Mouse (Mus musculus): ENCODE results near the gene Srsf2. TPM values are rescaled to one million over a fixed set of nuclear protein-coding genes. Genes with fewer than 3 reads are reported as not detected.

The Srsf2 gene
- polyA plus RNA-seq, 1 experiment from 2014 or later, result 853 TPM

GRCm38 (mm10) chr11:116810983-116811901 is 41.7 kb downstream of the Srsf2 start:
- DNase-seq (ENCODE audit: low spot score), result peak; percentile 79

- DNase-seq (ENCODE audit: low spot score), result no peak
Measured at GRCm38 (mm10) chr11:116810528-116810927, 42.4 kb downstream of the Srsf2 start.

- DNase-seq (ENCODE audit: low spot score), result no peak
Measured at GRCm38 (mm10) chr11:116809520-116809919, 43.4 kb downstream of the Srsf2 start.

- no peak for DNase-seq (ENCODE audit: low spot score)
Measured at GRCm38 (mm10) chr11:116808811-116809395, 44.0 kb downstream of the Srsf2 start.

- peak; percentile 85 for DNase-seq (ENCODE audit: low spot score)
Measured at GRCm38 (mm10) chr11:116807938-116808606, 44.8 kb downstream of the Srsf2 start.

GRCm38 (mm10) chr11:116807526-116807925 is 45.4 kb downstream of the Srsf2 start:
- no peak for DNase-seq (ENCODE audit: low spot score)

GRCm38 (mm10) chr11:116807116-116807515 is 45.8 kb downstream of the Srsf2 start:
- DNase-seq (ENCODE audit: low spot score), result no peak

GRCm38 (mm10) chr11:116806136-116807071 is 46.5 kb downstream of the Srsf2 start:
- DNase-seq (ENCODE audit: low spot score), result no peak

- no peak for DNase-seq (ENCODE audit: low spot score)
Measured at GRCm38 (mm10) chr11:116802709-116803108, 50.2 kb downstream of the Srsf2 start.

GRCm38 (mm10) chr11:116801106-116801505 is 51.8 kb downstream of the Srsf2 start:
- no peak for DNase-seq (ENCODE audit: low spot score)

Other genes with a start within 250 kb of the Srsf2 start
- gene Rhbdf2, start 226.1 kb downstream of the Srsf2 start, polyA plus RNA-seq (2015; fragmentation: Nextera tagmentation; extraction: Ambion mirVana), result 8.8 and 11.2 TPM in 2 replicates
- 0.27 and 0.57 TPM in 2 replicates for gene Prcd, start 199.6 kb downstream of the Srsf2 start, polyA plus RNA-seq (2015; fragmentation: Nextera tagmentation; extraction: Ambion mirVana)
- gene Cygb, start 198.8 kb downstream of the Srsf2 start, polyA plus RNA-seq (2015; fragmentation: Nextera tagmentation; extraction: Ambion mirVana), result 7.9 and 8.1 TPM in 2 replicates
- not detected in 2 replicates for gene St6galnac1, start 77.6 kb downstream of the Srsf2 start, polyA plus RNA-seq (2015; fragmentation: Nextera tagmentation; extraction: Ambion mirVana)
- 4.8 and 5.0 TPM in 2 replicates for gene Mxra7, start 25.0 kb downstream of the Srsf2 start, polyA plus RNA-seq (2015; fragmentation: Nextera tagmentation; extraction: Ambion mirVana)
- 139 and 143 TPM in 2 replicates for gene Mettl23, start 9.8 kb downstream of the Srsf2 start, polyA plus RNA-seq (2015; fragmentation: Nextera tagmentation; extraction: Ambion mirVana)
- gene Jmjd6, start 9.6 kb downstream of the Srsf2 start, polyA plus RNA-seq (2015; fragmentation: Nextera tagmentation; extraction: Ambion mirVana), result 58.6 and 62.2 TPM in 2 replicates
- gene Mfsd11, start 654 bp downstream of the Srsf2 start, polyA plus RNA-seq (2015; fragmentation: Nextera tagmentation; extraction: Ambion mirVana), result 32.6 and 35.3 TPM in 2 replicates
- gene Mgat5b, start 65.8 kb upstream of the Srsf2 start, polyA plus RNA-seq (2015; fragmentation: Nextera tagmentation; extraction: Ambion mirVana), result 0.55 and 0.69 TPM in 2 replicates